Mouse (Mus musculus): ENCODE measurements around the gene Pdgfa. TPM values are rescaled to one million over a fixed set of nuclear protein-coding genes. Genes with fewer than 3 reads are reported as not detected.
A peak's percentile ranks its signal among the peaks of the same experiment; 100 is the strongest.

Gene Pdgfa
- polyA plus RNA-seq, 1 experiment from 2014 or later, result 13.4 TPM

DNA sequence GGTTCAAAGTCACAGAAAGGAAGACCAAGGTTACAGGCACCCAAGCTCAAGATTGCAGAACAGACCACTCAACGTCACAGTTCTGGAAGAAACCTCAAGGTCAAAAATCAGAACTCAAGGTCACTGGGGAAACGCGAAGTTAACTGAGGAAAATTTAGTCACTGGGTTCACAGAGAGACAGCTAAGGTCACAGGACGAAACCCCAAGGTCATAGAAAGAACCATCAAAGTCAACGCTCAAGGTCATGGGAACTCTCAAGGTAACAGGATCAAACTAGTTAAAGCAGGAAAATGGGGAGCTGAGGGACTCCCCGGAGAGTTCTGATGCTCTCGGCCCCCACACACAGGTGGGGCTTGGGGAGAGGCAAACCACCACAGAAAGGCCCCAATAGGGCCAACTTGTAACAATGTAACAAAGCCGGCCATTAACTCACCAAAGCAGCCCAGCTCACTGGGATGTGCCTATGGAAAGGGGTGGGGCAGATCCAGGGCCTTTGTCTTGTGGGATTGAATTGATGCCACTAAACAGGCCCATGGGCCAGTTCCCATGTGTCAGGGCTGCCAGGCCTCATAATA, 22.2 kb downstream of the Pdgfa start:
- ATAC-seq (ENCODE audit: low FRiP score), result no peak
- WGBS, result 90% methylated on average over 8 of the region's 8 CpGs
- H3K9me3 ChIP-seq (replicated peaks), result no peaks in the 10 kb centered on the region
- H3K27ac ChIP-seq, result no peak overlapping the region
- H3K36me3 ChIP-seq, result no peaks in the 10 kb centered on the region
- no peak overlapping the region for H3K9ac ChIP-seq
- no peak overlapping the region for H3K4me3 ChIP-seq
- no peak overlapping the region for H3K4me2 ChIP-seq (replicated peaks)
- no peaks in the 10 kb centered on the region for H3K27me3 ChIP-seq
- H3K4me1 ChIP-seq, result 0 out of 2 replicates have a peak, but pooled peaks cover 2% of the 10 kb centered on the region

DNA sequence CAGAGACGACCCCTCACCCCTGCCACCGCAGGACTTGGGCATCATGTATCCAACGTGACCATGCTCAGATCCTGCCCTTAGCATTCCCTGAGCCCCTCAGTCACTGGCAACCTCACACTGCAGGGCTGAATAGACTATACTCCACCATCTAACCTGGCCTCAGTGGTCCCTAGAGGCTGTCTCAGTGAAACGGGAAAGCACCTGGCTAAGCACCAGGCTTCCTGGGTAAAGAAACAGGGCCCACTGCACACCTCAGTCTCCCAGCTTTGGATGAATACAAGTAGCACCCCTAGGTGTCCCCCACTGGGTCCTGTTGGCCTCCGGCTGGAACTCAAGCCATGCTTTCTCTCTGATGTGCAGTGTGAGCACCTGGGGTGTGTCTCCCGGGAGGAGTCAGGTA, 23.7 kb downstream of the Pdgfa start:
- no peak for ATAC-seq (ENCODE audit: low FRiP score)
- no peaks in the 10 kb centered on the region for H3K9me3 ChIP-seq (replicated peaks)
- H3K4me2 ChIP-seq (replicated peaks), result no peak overlapping the region
- WGBS, result 83% methylated on average over 6 of the region's 6 CpGs
- 0 out of 2 replicates have a peak, but pooled peaks cover 2% of the 10 kb centered on the region for H3K4me1 ChIP-seq
- H3K27ac ChIP-seq, result no peak overlapping the region
- no peak overlapping the region for H3K9ac ChIP-seq
- no peaks in the 10 kb centered on the region for H3K36me3 ChIP-seq
- no peaks in the 10 kb centered on the region for H3K27me3 ChIP-seq
- H3K4me3 ChIP-seq, result no peak overlapping the region

DNA sequence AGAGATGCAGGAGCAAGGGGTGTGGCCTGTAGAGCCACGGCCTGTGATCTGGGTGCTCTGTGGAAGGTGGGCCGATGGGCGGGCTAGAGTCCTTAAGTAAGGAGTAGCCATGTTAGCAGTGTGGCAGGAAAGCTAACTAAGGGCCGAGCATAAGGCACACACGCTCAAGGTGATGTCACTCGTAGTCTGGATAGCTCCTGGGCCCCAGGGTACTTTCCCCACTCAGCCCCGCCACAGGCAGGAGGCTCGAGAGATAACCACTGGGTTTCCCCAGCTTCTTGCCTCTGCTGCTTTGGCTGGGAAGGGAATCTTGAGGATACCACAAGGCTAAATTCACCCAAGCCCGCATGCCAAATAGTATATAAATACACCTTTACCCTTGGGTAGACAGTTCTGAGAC, 25.8 kb downstream of the Pdgfa start:
- no peaks in the 10 kb centered on the region for H3K36me3 ChIP-seq
- H3K9me3 ChIP-seq (replicated peaks), result no peaks in the 10 kb centered on the region
- H3K27me3 ChIP-seq, result no peaks in the 10 kb centered on the region
- no peaks in the 10 kb centered on the region for H3K4me1 ChIP-seq
- no peak for ATAC-seq (ENCODE audit: low FRiP score)
- no peak overlapping the region for H3K9ac ChIP-seq
- no peak overlapping the region for H3K4me2 ChIP-seq (replicated peaks)
- no peak overlapping the region for H3K4me3 ChIP-seq
- WGBS, result 82% methylated on average over 9 of the region's 9 CpGs
- H3K27ac ChIP-seq, result no peak overlapping the region

DNA sequence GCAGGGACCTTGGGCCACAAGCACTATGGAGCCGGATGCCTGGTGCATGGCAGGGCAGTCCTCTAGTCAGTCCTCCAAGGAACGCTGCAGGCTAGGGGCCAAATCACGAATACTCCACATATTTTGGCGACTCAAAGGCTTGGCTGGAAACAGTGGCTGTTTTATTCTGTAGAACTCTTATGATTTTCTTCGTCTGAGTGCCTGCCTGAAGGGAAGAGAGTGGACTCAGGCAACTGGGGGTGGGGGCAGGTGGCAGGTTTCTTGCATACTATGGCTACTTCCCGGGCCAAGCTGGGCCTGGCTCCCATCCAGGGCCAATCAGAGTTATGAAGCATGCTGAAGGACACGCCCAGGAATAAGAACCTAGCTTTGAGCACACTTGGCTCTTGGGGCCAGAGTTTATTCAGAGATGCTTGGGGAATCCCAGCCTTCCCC, 27.1 kb downstream of the Pdgfa start:
- Histone ChIP-seq H3K4me3 (no peak overlapping the region), H3K9ac (no peak overlapping the region), H3K27ac (peak overlapping the region; percentile 12; the same call in 1 of the 2 replicates), H3K27me3 (no peaks in the 10 kb centered on the region), H3K4me2 (replicated peaks) (no peak overlapping the region), H3K4me1 (peaks cover 7% of the 10 kb centered on the region; the same call in 1 of the 2 replicates), H3K36me3 (no peaks in the 10 kb centered on the region), H3K9me3 (replicated peaks) (no peaks in the 10 kb centered on the region)
- no peak for ATAC-seq (ENCODE audit: low FRiP score)
- 69% methylated on average over 7 of the region's 7 CpGs for WGBS

DNA sequence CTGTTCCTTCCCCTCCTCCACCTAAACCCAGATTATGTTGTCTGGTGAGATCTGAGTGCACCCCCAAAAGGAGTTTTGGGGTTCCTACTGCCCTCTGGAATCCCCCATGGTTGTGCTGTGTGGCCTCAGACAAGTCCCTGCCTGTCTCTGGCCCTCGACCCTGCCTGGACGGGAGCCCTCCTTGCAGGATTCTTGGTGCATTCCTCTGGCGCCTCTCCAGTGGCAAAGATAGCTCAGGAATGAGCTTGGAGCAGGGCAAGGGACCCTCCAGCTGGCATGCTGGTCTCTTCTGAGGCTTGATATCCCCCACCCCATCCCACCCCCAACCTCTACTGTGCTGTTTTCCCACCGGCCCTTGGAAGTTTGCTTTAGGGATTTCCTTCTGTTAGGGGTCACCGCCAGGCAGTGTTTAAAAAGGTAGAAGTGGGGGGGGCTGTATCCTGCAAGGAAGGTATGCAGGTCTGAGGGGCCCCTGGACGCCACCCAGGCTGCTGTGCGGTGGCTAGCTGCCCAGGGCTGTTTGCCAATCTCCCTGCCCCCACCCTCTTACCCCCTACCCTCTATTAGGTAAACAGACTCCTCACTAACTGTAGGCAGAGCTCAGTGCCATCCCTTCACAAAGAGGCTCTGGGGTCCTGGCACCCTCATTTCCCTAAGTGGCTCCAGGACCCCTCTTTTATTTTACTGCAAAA, 31.0 kb downstream of the Pdgfa start:
- WGBS, result 46% methylated on average over 7 of the region's 7 CpGs
- Histone ChIP-seq H3K9ac (0 out of 2 replicates have a peak overlapping the region, but pooled peaks have one; percentile 15), H3K4me3 (no peak overlapping the region), H3K27ac (no peak overlapping the region), H3K4me2 (replicated peaks) (no peak overlapping the region), H3K27me3 (no peaks in the 10 kb centered on the region), H3K9me3 (replicated peaks) (no peaks in the 10 kb centered on the region), H3K4me1 (peaks cover 7% of the 10 kb centered on the region; the same call in 1 of the 2 replicates), H3K36me3 (no peaks in the 10 kb centered on the region)
- no peak for ATAC-seq (ENCODE audit: low FRiP score)

DNA sequence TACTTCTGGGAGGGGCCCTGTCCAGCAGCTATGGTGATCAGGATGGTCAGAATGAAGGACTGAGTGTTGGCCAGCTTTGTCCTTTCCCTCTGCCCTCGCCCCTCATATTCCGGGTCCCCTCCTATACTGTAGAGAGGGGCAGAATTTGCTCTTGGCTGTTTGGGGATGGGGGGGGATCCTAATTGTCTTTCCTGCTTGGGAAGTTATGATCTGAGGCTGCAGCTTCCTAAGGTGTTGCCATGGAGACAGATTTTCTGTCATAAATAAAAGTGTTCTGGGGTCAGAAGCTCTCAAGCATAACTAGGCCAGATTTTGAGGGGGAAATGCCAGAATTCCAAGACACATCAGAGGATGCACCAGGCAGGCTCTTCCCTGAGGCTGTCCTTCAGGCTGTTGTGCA, 31.6 kb downstream of the Pdgfa start:
- H3K9ac ChIP-seq, result no peak overlapping the region
- peaks cover 7% of the 10 kb centered on the region; the same call in 1 of the 2 replicates for H3K4me1 ChIP-seq
- no peak overlapping the region for H3K4me3 ChIP-seq
- H3K36me3 ChIP-seq, result no peaks in the 10 kb centered on the region
- no peaks in the 10 kb centered on the region for H3K9me3 ChIP-seq (replicated peaks)
- no peaks in the 10 kb centered on the region for H3K27me3 ChIP-seq
- no peak for ATAC-seq (ENCODE audit: low FRiP score)
- H3K27ac ChIP-seq, result no peak overlapping the region
- no peak overlapping the region for H3K4me2 ChIP-seq (replicated peaks)
- 92% methylated on average over 2 of the region's 2 CpGs for WGBS

DNA sequence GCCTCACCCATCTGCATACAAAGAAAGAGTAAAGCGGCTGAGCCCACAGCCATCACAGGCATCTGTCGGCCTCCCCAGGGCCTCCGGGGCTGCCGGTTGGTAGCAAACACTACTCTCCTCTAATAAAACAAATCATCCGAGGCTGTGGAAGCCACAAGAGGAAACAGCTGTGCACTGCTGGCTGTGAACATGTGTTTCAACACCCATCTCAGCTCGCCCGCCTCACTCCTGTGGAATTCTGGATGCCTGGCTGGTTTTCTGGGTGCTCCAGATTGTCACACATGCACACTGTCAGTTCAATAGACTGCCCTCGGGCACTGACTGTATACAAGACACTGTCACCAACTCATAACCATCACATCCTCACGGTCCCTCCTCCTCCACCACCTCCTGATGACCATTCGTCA, 40.7 kb downstream of the Pdgfa start:
- Histone ChIP-seq H3K4me2 (replicated peaks) (no peak overlapping the region), H3K9me3 (replicated peaks) (no peaks in the 10 kb centered on the region), H3K27ac (no peak overlapping the region), H3K36me3 (no peaks in the 10 kb centered on the region), H3K4me1 (peaks cover 22% of the 10 kb centered on the region), H3K9ac (no peak overlapping the region), H3K4me3 (no peak overlapping the region), H3K27me3 (peaks cover 5% of the 10 kb centered on the region; the same call in 1 of the 2 replicates)
- ATAC-seq (ENCODE audit: low FRiP score), result no peak
- WGBS, result 48% methylated on average over 10 of the region's 10 CpGs

DNA sequence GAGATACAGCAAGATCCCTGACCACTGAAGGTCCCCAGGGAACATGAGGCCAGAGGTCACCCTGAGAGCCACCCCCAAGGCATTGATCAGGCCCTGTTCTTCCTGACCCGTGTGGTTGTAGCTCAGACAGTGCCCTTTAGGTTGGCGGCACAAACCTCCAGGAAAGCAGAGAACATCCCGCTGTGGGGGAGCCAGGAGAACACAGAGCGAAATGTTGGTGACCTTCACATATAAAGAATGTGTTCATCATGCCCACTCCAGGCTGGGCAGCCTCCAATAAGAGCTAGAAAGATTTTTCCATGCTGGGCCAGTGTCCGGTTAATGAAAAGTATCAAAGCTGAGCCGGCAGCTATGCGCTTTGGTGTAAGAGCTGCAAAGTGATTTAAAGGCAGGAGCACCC, 43.2 kb downstream of the Pdgfa start:
- Histone ChIP-seq H3K4me1 (peaks cover 22% of the 10 kb centered on the region), H3K9me3 (replicated peaks) (no peaks in the 10 kb centered on the region), H3K4me3 (no peak overlapping the region), H3K9ac (no peak overlapping the region), H3K4me2 (replicated peaks) (no peak overlapping the region), H3K27ac (no peak overlapping the region), H3K36me3 (no peaks in the 10 kb centered on the region), H3K27me3 (peaks cover 5% of the 10 kb centered on the region; the same call in 1 of the 2 replicates)
- no peak for ATAC-seq (ENCODE audit: low FRiP score)
- WGBS, result 79% methylated on average over 7 of the region's 7 CpGs

DNA sequence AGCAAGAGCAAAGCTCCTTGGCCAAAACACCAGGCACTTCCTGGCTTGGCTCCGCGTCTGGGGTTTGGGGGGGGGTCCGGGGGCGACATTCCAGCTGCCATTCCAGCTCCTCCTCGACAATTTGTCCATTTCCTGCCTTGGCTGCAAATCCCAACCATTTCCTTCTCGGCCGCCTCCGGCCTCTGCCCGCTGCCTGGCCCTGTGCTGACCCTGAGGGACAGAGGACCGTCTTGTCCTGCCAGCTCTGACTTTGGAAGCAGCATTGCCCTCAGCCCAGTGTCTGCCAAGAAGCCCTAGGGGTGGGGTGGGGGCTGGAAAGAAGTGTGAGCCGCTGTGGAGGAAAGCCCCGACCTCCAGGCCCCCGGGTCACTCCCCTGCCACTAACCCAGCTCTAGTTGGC, 44.2 kb downstream of the Pdgfa start:
- peaks cover 31% of the 10 kb centered on the region for H3K4me1 ChIP-seq
- H3K9me3 ChIP-seq (replicated peaks), result no peaks in the 10 kb centered on the region
- H3K4me3 ChIP-seq, result no peak overlapping the region
- peaks cover 5% of the 10 kb centered on the region; the same call in 1 of the 2 replicates for H3K27me3 ChIP-seq
- H3K4me2 ChIP-seq (replicated peaks), result no peak overlapping the region
- 68% methylated on average over 13 of the region's 13 CpGs for WGBS
- no peak overlapping the region for H3K9ac ChIP-seq
- H3K36me3 ChIP-seq, result no peaks in the 10 kb centered on the region
- no peak overlapping the region for H3K27ac ChIP-seq
- ATAC-seq (ENCODE audit: low FRiP score), result no peak

DNA sequence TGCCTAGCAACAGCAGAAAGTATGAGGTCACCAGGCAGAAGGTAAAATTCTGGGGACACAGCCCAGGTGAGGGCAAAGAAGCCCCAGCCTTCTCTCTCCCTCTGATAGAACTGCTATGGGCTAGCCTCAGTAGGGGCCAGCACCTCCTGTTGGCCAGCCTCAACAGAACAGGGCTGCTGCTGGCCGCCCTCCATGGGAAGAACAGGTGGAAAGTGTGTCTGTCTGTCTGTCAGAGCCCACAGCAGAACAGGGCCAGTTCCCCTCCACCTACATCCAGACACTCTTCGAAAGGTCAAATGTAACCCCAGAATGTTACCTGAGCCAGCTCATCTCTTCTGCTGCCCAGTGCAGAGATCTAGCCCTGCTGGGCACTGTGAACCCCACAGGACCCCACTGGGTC, 45.9 kb downstream of the Pdgfa start:
- no peaks in the 10 kb centered on the region for H3K36me3 ChIP-seq
- no peak overlapping the region for H3K9ac ChIP-seq
- no peak overlapping the region for H3K4me2 ChIP-seq (replicated peaks)
- no peak overlapping the region for H3K27ac ChIP-seq
- 87% methylated on average over 2 of the region's 2 CpGs for WGBS
- peaks cover 39% of the 10 kb centered on the region for H3K4me1 ChIP-seq
- no peak overlapping the region for H3K4me3 ChIP-seq
- peaks cover 5% of the 10 kb centered on the region; the same call in 1 of the 2 replicates for H3K27me3 ChIP-seq
- H3K9me3 ChIP-seq (replicated peaks), result no peaks in the 10 kb centered on the region
- ATAC-seq (ENCODE audit: low FRiP score), result no peak

DNA sequence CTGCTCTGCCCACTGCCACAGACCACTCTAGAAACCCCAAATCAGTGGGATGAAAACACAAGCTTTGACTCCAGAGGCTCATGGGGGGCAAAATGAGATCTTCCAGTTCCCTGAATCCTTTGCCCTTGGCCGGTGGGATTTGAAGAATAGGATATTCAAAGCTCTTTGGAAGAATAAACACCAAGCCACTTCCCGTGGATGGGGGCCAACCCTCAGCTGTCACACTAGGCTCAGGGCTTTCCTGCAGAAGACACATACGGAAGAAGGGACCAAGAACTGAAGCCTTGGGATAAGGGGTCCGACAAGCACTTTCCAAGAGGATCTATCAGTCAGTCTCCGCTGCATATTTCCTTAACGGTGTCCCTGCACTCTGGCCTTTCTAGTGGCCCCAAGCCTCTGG, 48.0 kb downstream of the Pdgfa start:
- Histone ChIP-seq H3K4me1 (peaks cover 27% of the 10 kb centered on the region), H3K27ac (no peak overlapping the region), H3K4me3 (no peak overlapping the region), H3K4me2 (replicated peaks) (no peak overlapping the region), H3K9ac (no peak overlapping the region), H3K36me3 (no peaks in the 10 kb centered on the region), H3K27me3 (peaks cover 5% of the 10 kb centered on the region; the same call in 1 of the 2 replicates), H3K9me3 (replicated peaks) (no peaks in the 10 kb centered on the region)
- no peak for ATAC-seq (ENCODE audit: low FRiP score)
- 87% methylated on average over 6 of the region's 6 CpGs for WGBS

DNA sequence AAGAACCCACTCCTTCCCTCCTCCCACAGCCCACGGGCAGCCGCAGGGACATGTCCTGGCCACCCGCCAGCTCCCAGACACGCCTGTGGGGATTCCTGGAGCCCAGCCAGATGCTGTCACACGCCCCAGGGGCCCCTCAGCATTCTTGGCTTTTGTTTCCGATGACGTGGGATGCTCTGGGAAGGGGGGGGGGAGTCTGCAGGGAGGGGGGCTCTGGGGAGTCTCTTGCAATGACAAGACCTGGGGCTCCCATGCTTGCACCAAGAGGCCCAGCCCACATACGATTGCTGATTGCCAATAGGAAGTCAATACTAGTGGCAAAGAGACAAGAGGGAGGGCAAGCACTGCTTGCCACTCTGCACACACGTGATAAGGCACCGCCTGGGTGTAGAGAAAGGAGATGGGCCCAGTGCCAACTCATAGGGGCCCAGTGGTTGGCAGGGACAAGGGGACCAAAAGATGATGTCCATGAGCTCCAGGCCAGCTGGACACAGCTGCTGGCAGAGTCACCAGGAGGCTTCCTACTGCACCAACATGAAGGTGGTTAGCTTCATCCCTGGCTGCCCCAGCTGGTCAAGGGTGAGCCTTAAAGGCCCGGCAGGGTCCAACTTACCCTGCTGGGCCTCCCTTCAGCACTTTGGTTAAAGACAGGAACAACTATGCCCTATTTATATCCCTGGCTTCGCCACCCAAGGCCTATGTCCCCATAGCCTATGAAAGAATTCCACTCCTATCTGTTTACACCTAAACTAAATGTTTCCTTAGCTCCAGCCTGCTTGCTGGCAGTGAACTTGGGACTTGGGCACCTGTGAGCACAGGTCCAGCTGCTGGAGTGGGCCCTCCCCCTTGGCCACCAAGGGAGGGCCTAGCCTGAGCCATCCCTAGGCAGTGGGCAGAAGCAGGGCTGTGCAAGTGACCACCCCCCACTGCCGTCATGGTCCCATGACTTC, 48.9 kb downstream of the Pdgfa start:
- Histone ChIP-seq H3K4me3 (no peak overlapping the region), H3K4me2 (replicated peaks) (peak overlapping the region; percentile 22), H3K27me3 (peaks cover 5% of the 10 kb centered on the region; the same call in 1 of the 2 replicates), H3K9me3 (replicated peaks) (no peaks in the 10 kb centered on the region), H3K27ac (peak overlapping the region; percentile 35; the same call in 1 of the 2 replicates), H3K4me1 (peaks cover 23% of the 10 kb centered on the region), H3K9ac (no peak overlapping the region), H3K36me3 (no peaks in the 10 kb centered on the region)
- peak; percentile 73 for ATAC-seq (ENCODE audit: low FRiP score)
- 33% methylated on average over 13 of the region's 13 CpGs for WGBS
